ENCODE assay signal across 10 mouse cellular contexts in the genomic region with DNA sequence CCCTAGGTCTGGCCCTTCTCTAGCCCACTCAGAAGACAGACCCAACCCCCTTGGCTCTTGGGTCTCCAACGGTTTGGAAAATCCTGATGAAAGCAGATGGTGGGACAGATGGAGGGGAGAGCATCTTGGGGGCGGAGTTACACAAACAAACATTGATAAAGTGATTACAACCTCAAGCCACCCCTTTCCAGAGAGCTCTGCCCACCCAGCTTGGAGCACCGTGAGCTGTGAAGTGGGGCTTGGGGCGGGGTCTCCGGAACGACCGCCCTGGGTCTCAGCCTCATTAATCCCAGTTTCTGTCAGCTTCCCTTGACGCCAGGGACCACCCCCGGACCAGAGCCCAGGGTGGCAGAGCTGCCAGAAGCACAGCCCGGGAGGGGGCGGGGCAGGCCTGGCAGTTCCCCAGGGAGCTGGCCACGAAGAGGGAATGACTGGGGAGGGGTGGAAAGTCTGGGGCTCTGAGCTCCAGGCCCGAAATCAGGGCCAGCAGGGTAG. TPM values are rescaled to one million over a fixed set of nuclear protein-coding genes. Genes with fewer than 3 reads are reported as not detected.
A peak's percentile ranks its signal among the peaks of the same experiment; 100 is the strongest.
DNase-seq lines count a peak whose midpoint lies in the region; ATAC-seq lines count a peak whose summit lies in the region.
"Had no signal": no experiment of that assay in that cellular context is flagged by ENCODE, and none has a peak within 500 bp of the region (broad histone marks: within the 10 kb centered on the region; RNA-seq: fewer than 3 reads in every experiment).

No protein-coding gene starts in this region.

- no peak for DNase-seq in heart, embryonic 10.5 days (ENCODE audit: low spot score)
- DNase-seq in heart, adult 8-10 months (ENCODE audit: low spot score) = no peak
- peak; percentile 59 for DNase-seq in brain, adult 2 months (ENCODE audit: low read depth, low spot score)
- DNase-seq in hindbrain, embryonic 11.5 days (ENCODE audit: low spot score) = no peak
- no peak for DNase-seq in liver, embryonic 13.5 days
- DNase-seq in kidney, postnatal 14 days = no peak
- no peak for DNase-seq in ovary, postnatal 36 days (ENCODE audit: low spot score)
- DNase-seq: heart, postnatal 10 days had no signal

- peak overlapping the region; percentile 16 for H3K4me3 ChIP-seq in heart, embryonic 10.5 days
- H3K4me3 ChIP-seq in hindbrain, embryonic 11.5 days (ENCODE audit: low read depth, low read length) = no peak overlapping the region
- peak overlapping the region; percentile 23; the same call in 1 of the 2 replicates for H3K4me3 ChIP-seq in liver, embryonic 13.5 days (replicated peaks)
- H3K4me3 ChIP-seq: megakaryocyte, embryonic 14.5 days had no signal

- 0 out of 2 replicates have a peak overlapping the region, but pooled peaks have one; percentile 4 for H3K4me2 ChIP-seq in hindbrain, embryonic 11.5 days (replicated peaks; ENCODE audit: low read depth, low read length)
- peak overlapping the region; percentile 44; the same call in 1 of the 2 replicates for H3K4me2 ChIP-seq in liver, embryonic 13.5 days

- H3K36me3 ChIP-seq in heart, embryonic 10.5 days = no peaks in the 10 kb centered on the region
- no peaks in the 10 kb centered on the region for H3K36me3 ChIP-seq in hindbrain, embryonic 11.5 days (ENCODE audit: control insufficient read depth, insufficient read depth, low read length)
- no peaks in the 10 kb centered on the region for H3K36me3 ChIP-seq in liver, embryonic 13.5 days

- H3K27ac ChIP-seq in heart, embryonic 10.5 days = no peak overlapping the region
- no peak overlapping the region for H3K27ac ChIP-seq in hindbrain, embryonic 11.5 days (ENCODE audit: low read depth, low read length)
- no peak overlapping the region for H3K27ac ChIP-seq in liver, embryonic 13.5 days

- peaks cover 41% of the 10 kb centered on the region for H3K4me1 ChIP-seq in heart, embryonic 10.5 days
- peaks cover 12% of the 10 kb centered on the region; the same call in 1 of the 2 replicates for H3K4me1 ChIP-seq in hindbrain, embryonic 11.5 days (replicated peaks; ENCODE audit: control insufficient read depth, insufficient read depth, low read length)
- peaks cover 22% of the 10 kb centered on the region for H3K4me1 ChIP-seq in liver, embryonic 13.5 days (replicated peaks)

- no peaks in the 10 kb centered on the region for H3K9me3 ChIP-seq in heart, embryonic 10.5 days
- no peaks in the 10 kb centered on the region for H3K9me3 ChIP-seq in hindbrain, embryonic 11.5 days (ENCODE audit: control insufficient read depth, low read length)
- H3K9me3 ChIP-seq in liver, embryonic 13.5 days (replicated peaks) = no peaks in the 10 kb centered on the region
- H3K9me3 ChIP-seq: megakaryocyte, embryonic 14.5 days had no signal

- ATAC-seq in hindbrain, embryonic 11.5 days (ENCODE audit: low FRiP score) = peak; percentile 32
- no peak for ATAC-seq in liver, embryonic 13.5 days (ENCODE audit: low read depth)
- no peak for ATAC-seq in monocyte, adult 5-6 weeks (replicated peaks; ENCODE audit: insufficient number of reproducible peaks, low FRiP score, low TSS enrichment, poor library complexity, severe bottlenecking)

- H3K9ac ChIP-seq in hindbrain, embryonic 11.5 days (ENCODE audit: low read depth, low read length) = no peak overlapping the region; the same call in 1 of the 2 replicates
- H3K9ac ChIP-seq in liver, embryonic 13.5 days = no peak overlapping the region

- peaks cover 83% of the 10 kb centered on the region for H3K27me3 ChIP-seq in heart, embryonic 10.5 days (ENCODE audit: insufficient read depth, poor library complexity, severe bottlenecking)
- H3K27me3 ChIP-seq in hindbrain, embryonic 11.5 days (ENCODE audit: control insufficient read depth, insufficient read depth, low read length) = peaks cover 31% of the 10 kb centered on the region
- H3K27me3 ChIP-seq in liver, embryonic 13.5 days = peaks cover 94% of the 10 kb centered on the region

- 5% methylated on average over 13 of the region's 13 CpGs for WGBS in heart, embryonic 10.5 days
- WGBS in hindbrain, embryonic 11.5 days = 10% methylated on average over 13 of the region's 13 CpGs
- 9% methylated on average over 13 of the region's 13 CpGs for WGBS in liver, embryonic 13.5 days (ENCODE audit: insufficient replicate concordance)

RNA-seq across cellular contexts. Expression of a gene that starts 2.9 kb away (rescaled TPM):
- polyA plus RNA-seq in heart, embryonic 10.5 days (2016; fragmentation: Nextera tagmentation; extraction: Ambion mirVana) = 1.4 TPM in 1 of 2 replicates, not detected in the other
- under 1 TPM in 3 of 4 experiments, not detected in 1; 0.22 to 0.44 (median 0.33) TPM for total RNA-seq in heart, adult 8-10 months (2022)
- 2.3 and 2.6 TPM in 2 replicates for polyA plus RNA-seq in hindbrain, embryonic 11.5 days (2014; fragmentation: Nextera tagmentation; extraction: Ambion mirVana)
- 0.92 and 1.2 TPM in 2 replicates for polyA plus RNA-seq in liver, embryonic 13.5 days (2015; fragmentation: Nextera tagmentation; extraction: Ambion mirVana)
- total RNA-seq in monocyte, adult 5-6 weeks (2017) = not detected in 3 replicates

RNA-seq across cellular contexts. Expression of a gene that starts 12.1 kb away (rescaled TPM):
- polyA plus RNA-seq in heart, embryonic 10.5 days (2016; fragmentation: Nextera tagmentation; extraction: Ambion mirVana) = 3.3 and 3.9 TPM in 2 replicates
- total RNA-seq in heart, adult 8-10 months (2022) = 100 to 1,000 TPM; 334 to 410 (median 360) TPM
- polyA plus RNA-seq in hindbrain, embryonic 11.5 days (2014; fragmentation: Nextera tagmentation; extraction: Ambion mirVana) = 2.5 and 3.2 TPM in 2 replicates
- 1.1 TPM in 2 replicates for polyA plus RNA-seq in liver, embryonic 13.5 days (2015; fragmentation: Nextera tagmentation; extraction: Ambion mirVana)
- total RNA-seq in monocyte, adult 5-6 weeks (2017) = 0.32 TPM in 1 of 3 replicates, not detected in the others

RNA-seq across cellular contexts. Expression of a gene that starts 19.4 kb away (rescaled TPM):
- 1.1 and 5.6 TPM in 2 replicates for polyA plus RNA-seq in heart, embryonic 10.5 days (2016; fragmentation: Nextera tagmentation; extraction: Ambion mirVana)
- total RNA-seq in heart, adult 8-10 months (2022) = not detected
- 0.96 and 1.4 TPM in 2 replicates for polyA plus RNA-seq in hindbrain, embryonic 11.5 days (2014; fragmentation: Nextera tagmentation; extraction: Ambion mirVana)
- 1.9 and 2.1 TPM in 2 replicates for polyA plus RNA-seq in liver, embryonic 13.5 days (2015; fragmentation: Nextera tagmentation; extraction: Ambion mirVana)
- not detected in 3 replicates for total RNA-seq in monocyte, adult 5-6 weeks (2017)
- total RNA-seq: heart, postnatal 10 days had no signal
